Mouse (Mus musculus): Measurements from ENCODE around the gene Tom1l1. TPM values are rescaled to one million over a fixed set of nuclear protein-coding genes. Genes with fewer than 3 reads are reported as not detected.

Gene Tom1l1
- total and polyA plus RNA-seq, 3 experiments: 25.4 to 41.3 TPM; not detected in 1

- peak; percentile 72; the same call in 1 of the 2 replicates for TF ChIP-seq ZMIZ1 (IDR thresholded peaks at IDR 0.05; ENCODE audit: low read depth, low read length)
- peak; percentile 100 for TF ChIP-seq CHD2 (IDR thresholded peaks at IDR 0.05; ENCODE audit: low read length)
- no peak for TF ChIP-seq MAFK (IDR thresholded peaks at IDR 0.05; ENCODE audit: borderline replicate concordance, low read depth, low read length)
- peak; percentile 76 for TF ChIP-seq TBP (IDR thresholded peaks at IDR 0.05; ENCODE audit: low read depth, low read length)
Observed at GRCm38 (mm10) chr11:90637440-90638311, 50.5 kb downstream of the Tom1l1 start, which contains the start of the genes Stxbp4 and Cox11 (continued).

- TF ChIP-seq ETS1 (IDR thresholded peaks at IDR 0.05; ENCODE audit: low read depth, low read length) (no peak), TBP (IDR thresholded peaks at IDR 0.05; ENCODE audit: low read depth, low read length) (no peak), CHD2 (IDR thresholded peaks at IDR 0.05; ENCODE audit: low read length) (no peak), ZMIZ1 (IDR thresholded peaks at IDR 0.05; ENCODE audit: low read depth, low read length) (no peak), RCOR1 (IDR thresholded peaks at IDR 0.05; ENCODE audit: low read depth, low read length) (no peak)
Observed at GRCm38 (mm10) chr11:90634661-90635060, 53.5 kb downstream of the Tom1l1 start.

DNA sequence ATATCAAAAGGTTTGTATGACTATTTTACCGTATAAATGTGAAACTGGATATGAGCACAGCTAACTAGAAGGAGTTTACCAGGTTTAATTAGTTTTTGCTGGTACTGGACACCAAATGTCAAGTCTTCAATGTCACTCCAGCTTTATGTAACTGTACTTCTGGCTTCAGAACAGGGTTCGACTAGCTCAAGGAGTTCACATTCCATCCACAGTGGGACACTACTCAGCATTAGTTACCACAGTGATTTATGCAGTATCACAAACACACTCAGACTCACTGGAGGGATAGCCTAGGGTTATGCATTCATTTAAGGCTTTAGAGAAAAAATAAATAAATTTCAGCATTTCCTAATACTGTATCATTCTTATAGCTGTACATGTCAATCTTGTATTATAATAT, 55.7 kb downstream of the Tom1l1 start:
- Histone ChIP-seq H3K9me3 (replicated peaks; ENCODE audit: insufficient read depth, low read length) (no peaks in the 10 kb centered on the region), H3K9ac (ENCODE audit: control insufficient read depth, low read depth, low read length, poor library complexity, severe bottlenecking) (no peak overlapping the region), H3K27me3 (ENCODE audit: control insufficient read depth in 1 of 2, insufficient read depth in 2 of 2, low read length in 2 of 2) (no peaks in the 10 kb centered on the region), H3K4me3 (ENCODE audit: control insufficient read depth in 1 of 2, insufficient read depth in 1 of 2, low read depth in 2 of 2, low read length in 2 of 2) (no peak overlapping the region), H3K36me3 (ENCODE audit: control insufficient read depth in 1 of 2, insufficient read depth in 2 of 2, low read length in 2 of 2) (peaks cover 0 to 5% of the 10 kb centered on the region in 2 experiments; a peak in 2 of 4 replicates), H3K27ac (ENCODE audit: control insufficient read depth, low read depth, low read length) (no peak overlapping the region), H3K4me1 (ENCODE audit: control insufficient read depth in 1 of 2, insufficient read depth in 2 of 2, low read length in 2 of 2) (peaks cover 3 to 4% of the 10 kb centered on the region in 2 experiments; a peak in 3 of 4 replicates), H3K79me2 (ENCODE audit: control insufficient read depth, insufficient read depth, low read length, poor library complexity) (no peaks in the 10 kb centered on the region; the same call in 1 of the 2 replicates)
- TF ChIP-seq MXI1 (IDR thresholded peaks at IDR 0.05; ENCODE audit: low read depth, low read length): no peak
- no peak for TF ChIP-seq NELFE (IDR thresholded peaks at IDR 0.05; ENCODE audit: low read depth, low read length)
- no peak for TF ChIP-seq POLR2AphosphoS5 (IDR thresholded peaks at IDR 0.05; ENCODE audit: borderline replicate concordance, low read depth, low read length)
- TF ChIP-seq ELF1 (IDR thresholded peaks at IDR 0.05; ENCODE audit: low read depth, low read length): no peak
- TF ChIP-seq HCFC1 (IDR thresholded peaks at IDR 0.05; ENCODE audit: low read depth, low read length): no peak
- TF ChIP-seq NRF1 (IDR thresholded peaks at IDR 0.05; ENCODE audit: insufficient read depth, low read depth, low read length, poor library complexity, severe bottlenecking): no peak
- TF ChIP-seq ZKSCAN1 (IDR thresholded peaks at IDR 0.05; ENCODE audit: low read depth, low read length): no peak
- no peak for TF ChIP-seq CHD2 (IDR thresholded peaks at IDR 0.05; ENCODE audit: low read length)
- no peak for TF ChIP-seq SMC3 (IDR thresholded peaks at IDR 0.05; ENCODE audit: low read depth, low read length)
- TF ChIP-seq MYB (IDR thresholded peaks at IDR 0.05; ENCODE audit: low read depth, low read length): no peak
- no peak for TF ChIP-seq MAX (IDR thresholded peaks at IDR 0.05; ENCODE audit: low read length)
- no peak for TF ChIP-seq TBP (IDR thresholded peaks at IDR 0.05; ENCODE audit: low read depth, low read length)
- no peak for TF ChIP-seq USF2 (IDR thresholded peaks at IDR 0.05; ENCODE audit: borderline replicate concordance in 1 of 2, insufficient read depth in 1 of 2, low read depth in 1 of 2, low read length in 2 of 2)
- no peak for TF ChIP-seq BHLHE40 (IDR thresholded peaks at IDR 0.05; ENCODE audit: borderline replicate concordance, low read depth, low read length)
- no peak for TF ChIP-seq MEF2A (IDR thresholded peaks at IDR 0.05; ENCODE audit: extremely low read depth, insufficient replicate concordance, low read depth, low read length, poor library complexity, severe bottlenecking)
- TF ChIP-seq POLR2A (IDR thresholded peaks at IDR 0.05; ENCODE audit: control insufficient read depth in 1 of 2, insufficient read depth in 1 of 2, low read depth in 1 of 2, low read length in 2 of 2, poor library complexity in 1 of 2): no peak
- TF ChIP-seq GATA1 (IDR thresholded peaks at IDR 0.05; ENCODE audit: low read depth, low read length): no peak
- no peak for TF ChIP-seq RAD21 (IDR thresholded peaks at IDR 0.05; ENCODE audit: low read depth, low read length)
- no peak for DNase-seq (ENCODE audit: low read depth, low spot score)

More at GRCm38 (mm10) chr11:90634661-90635060, 53.5 kb downstream of the Tom1l1 start:
- Histone ChIP-seq H3K27me3 (ENCODE audit: control insufficient read depth in 1 of 2, insufficient read depth in 2 of 2, low read length in 2 of 2) (no peaks in the 10 kb centered on the region), H3K9me3 (replicated peaks; ENCODE audit: insufficient read depth, low read length) (no peaks in the 10 kb centered on the region), H3K4me1 (ENCODE audit: control insufficient read depth in 1 of 2, insufficient read depth in 2 of 2, low read length in 2 of 2) (peaks cover 4 to 8% of the 10 kb centered on the region in 2 experiments), H3K79me2 (ENCODE audit: control insufficient read depth, insufficient read depth, low read length, poor library complexity) (peaks cover 13% of the 10 kb centered on the region), H3K27ac (ENCODE audit: control insufficient read depth, low read depth, low read length) (no peak overlapping the region), H3K36me3 (ENCODE audit: control insufficient read depth in 1 of 2, insufficient read depth in 2 of 2, low read length in 2 of 2) (peaks cover 0 to 10% of the 10 kb centered on the region in 2 experiments; a peak in 2 of 4 replicates), H3K4me3 (ENCODE audit: control insufficient read depth in 1 of 2, insufficient read depth in 1 of 2, low read depth in 2 of 2, low read length in 2 of 2) (no peak overlapping the region), H3K9ac (ENCODE audit: control insufficient read depth, low read depth, low read length, poor library complexity, severe bottlenecking) (no peak overlapping the region)
- DNase-seq (ENCODE audit: low read depth, low spot score): no peak
